Mouse (Mus musculus): Measurements from ENCODE around the gene Ndufs7. TPM values are rescaled to one million over a fixed set of nuclear protein-coding genes. Genes with fewer than 3 reads are reported as not detected.

The Ndufs7 gene
- total and polyA plus RNA-seq, 3 experiments = 943 to 1,990 (median 1,108) TPM

DNA sequence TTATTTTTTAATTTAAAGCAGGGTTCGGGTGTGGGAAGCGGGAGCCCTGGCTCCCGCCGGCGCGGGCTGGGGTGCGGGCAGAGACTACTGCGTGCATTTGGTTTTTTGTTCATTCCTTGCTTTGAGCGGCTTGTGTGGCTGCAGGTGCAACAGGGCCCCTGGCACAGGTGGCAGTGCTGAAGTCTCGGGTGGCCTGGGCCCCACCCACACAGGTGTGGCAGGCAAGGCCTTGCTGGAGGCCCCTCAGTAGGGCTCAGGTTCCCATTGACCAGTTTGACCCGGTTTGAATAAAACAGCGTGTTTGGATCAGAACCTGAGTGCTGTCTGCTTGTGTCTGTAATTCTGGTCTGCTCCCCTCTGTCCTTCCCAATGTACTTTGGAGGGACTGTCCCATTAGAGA, 39.2 kb downstream of the Ndufs7 start:
- H3K9ac ChIP-seq (ENCODE audit: low read depth, low read length) = no peak overlapping the region
- H3K27ac ChIP-seq = no peak overlapping the region
- H3K4me1 ChIP-seq (ENCODE audit: control insufficient read depth, insufficient read depth, low read length) = peaks cover 6% of the 10 kb centered on the region
- H3K79me2 ChIP-seq (replicated peaks; ENCODE audit: control insufficient read depth, insufficient read depth, low read length) = no peaks in the 10 kb centered on the region
- intact Hi-C loops (cut with DNase I) = no loop called here
- TF ChIP-seq POLR2A (IDR thresholded peaks at IDR 0.05; ENCODE audit: insufficient read depth, low read depth, low read length) (no peak), CTCF (IDR thresholded peaks at IDR 0.05) (no peak), EP300 (IDR thresholded peaks at IDR 0.05; ENCODE audit: insufficient read depth, low read depth, low read length) (no peak)
- no peak overlapping the region for H3K4me3 ChIP-seq
- no peaks in the 10 kb centered on the region for H3K36me3 ChIP-seq (ENCODE audit: control insufficient read depth, insufficient read depth, low read length)
- 93% methylated on average over 12 of the region's 12 CpGs for WGBS
- DNase-seq = no peak
- no peaks in the 10 kb centered on the region for H3K27me3 ChIP-seq (ENCODE audit: control insufficient read depth, insufficient read depth, low read length)

DNA sequence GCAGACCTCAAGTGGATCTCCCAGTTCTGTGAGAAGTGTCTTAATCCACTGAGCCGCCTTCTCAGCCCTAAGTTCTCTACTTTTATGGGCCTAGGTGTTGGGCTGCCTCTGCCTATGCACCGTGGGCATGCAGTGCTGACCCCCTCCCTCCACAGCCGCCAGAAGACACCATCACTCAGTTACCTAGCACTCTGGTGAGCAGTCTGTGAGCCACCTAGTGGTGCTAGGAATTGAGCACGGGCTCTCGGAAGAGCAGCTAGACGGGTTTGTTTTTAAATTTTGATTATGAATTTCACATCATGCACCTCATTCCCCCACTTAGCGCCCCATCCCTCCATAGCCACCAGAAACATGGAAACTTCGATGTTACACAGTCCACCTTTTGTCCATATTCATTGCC, 39.7 kb downstream of the Ndufs7 start:
- intact Hi-C loops (cut with DNase I) = no loop called here
- no peak overlapping the region for H3K9ac ChIP-seq (ENCODE audit: low read depth, low read length)
- H3K79me2 ChIP-seq (replicated peaks; ENCODE audit: control insufficient read depth, insufficient read depth, low read length) = no peaks in the 10 kb centered on the region
- H3K27me3 ChIP-seq (ENCODE audit: control insufficient read depth, insufficient read depth, low read length) = no peaks in the 10 kb centered on the region
- no peak overlapping the region for H3K4me3 ChIP-seq
- H3K36me3 ChIP-seq (ENCODE audit: control insufficient read depth, insufficient read depth, low read length) = no peaks in the 10 kb centered on the region
- TF ChIP-seq CTCF (IDR thresholded peaks at IDR 0.05) (peak; percentile 35), EP300 (IDR thresholded peaks at IDR 0.05; ENCODE audit: insufficient read depth, low read depth, low read length) (no peak)
- no peak for DNase-seq
- WGBS = 72% methylated on average over 8 of the region's 8 CpGs
- peaks cover 7% of the 10 kb centered on the region for H3K4me1 ChIP-seq (ENCODE audit: control insufficient read depth, insufficient read depth, low read length)
- H3K27ac ChIP-seq = no peak overlapping the region

- peak within 1 kb of the TSS; percentile 83 for H3K27ac ChIP-seq
- H3K4me3 ChIP-seq = peak within 1 kb of the TSS; percentile 97
- under 1% methylated on average over 72 of the region's 72 CpGs for WGBS
- peak within 1 kb of the TSS; percentile 81 for H3K9ac ChIP-seq (ENCODE audit: low read depth, low read length)
- no peaks in the 10 kb centered on the region for H3K79me2 ChIP-seq (replicated peaks; ENCODE audit: control insufficient read depth, insufficient read depth, low read length)
- H3K27me3 ChIP-seq (ENCODE audit: control insufficient read depth, insufficient read depth, low read length) = no peaks in the 10 kb centered on the region
- peaks cover 7% of the 10 kb centered on the region for H3K4me1 ChIP-seq (ENCODE audit: control insufficient read depth, insufficient read depth, low read length)
- intact Hi-C loops (cut with DNase I) = loop anchor here (2.0 to 10.0 kb wide), 2 partner anchors 28 to 262 kb away; no protein-coding TSS in a partner anchor
- TF ChIP-seq POLR2A (IDR thresholded peaks at IDR 0.05; ENCODE audit: insufficient read depth, low read depth, low read length) (peak; percentile 98), EP300 (IDR thresholded peaks at IDR 0.05; ENCODE audit: insufficient read depth, low read depth, low read length) (peak; percentile 86), CTCF (IDR thresholded peaks at IDR 0.05) (peak; percentile 97)
- DNase-seq = peak; percentile 94
- H3K36me3 ChIP-seq (ENCODE audit: control insufficient read depth, insufficient read depth, low read length) = no peaks in the 10 kb centered on the region
These were observed 43.6 kb downstream of the Ndufs7 start, which contains the start of gene Rps15 for GRCm38 (mm10) chr10:80292251-80293146. Gene Rps15 (plus strand): TSS chr10:80292453.

DNA sequence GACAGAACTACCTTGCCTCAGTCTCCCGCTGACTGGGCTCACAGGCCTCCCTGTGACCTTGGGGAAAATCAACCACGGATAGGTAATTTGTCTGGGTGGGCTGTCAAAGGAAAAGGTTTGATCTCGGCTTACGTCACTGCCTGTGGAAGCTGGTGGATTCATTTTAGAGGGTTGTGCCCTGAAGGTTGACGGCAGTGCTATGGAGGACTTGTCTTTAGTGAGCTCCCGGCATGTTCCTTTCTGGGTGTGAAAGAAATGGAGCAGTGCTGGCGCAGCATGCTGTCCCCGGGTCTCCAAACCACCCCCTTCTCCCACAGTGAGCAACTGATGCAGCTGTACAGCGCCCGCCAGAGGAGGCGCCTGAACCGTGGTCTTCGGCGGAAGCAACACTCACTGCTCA, 44.4 kb downstream of the Ndufs7 start:
- WGBS = 26% methylated on average over 14 of the region's 14 CpGs
- TF ChIP-seq CTCF (IDR thresholded peaks at IDR 0.05) = no peak
- no peak for TF ChIP-seq POLR2A (IDR thresholded peaks at IDR 0.05; ENCODE audit: insufficient read depth, low read depth, low read length)
- Histone ChIP-seq H3K36me3 (ENCODE audit: control insufficient read depth, insufficient read depth, low read length) (no peaks in the 10 kb centered on the region), H3K27ac (peak overlapping the region; percentile 83), H3K4me3 (peak overlapping the region; percentile 97), H3K9ac (ENCODE audit: low read depth, low read length) (peak overlapping the region; percentile 81), H3K4me1 (ENCODE audit: control insufficient read depth, insufficient read depth, low read length) (peaks cover 7% of the 10 kb centered on the region), H3K79me2 (replicated peaks; ENCODE audit: control insufficient read depth, insufficient read depth, low read length) (no peaks in the 10 kb centered on the region), H3K27me3 (ENCODE audit: control insufficient read depth, insufficient read depth, low read length) (no peaks in the 10 kb centered on the region)
- DNase-seq = no peak
- intact Hi-C loops (cut with DNase I) = loop anchor here (2.0 to 10.0 kb wide), 2 partner anchors 29 to 261 kb away; no protein-coding TSS in a partner anchor

GRCm38 (mm10) chr10:80294311-80294710, 45.4 kb downstream of the Ndufs7 start:
- no peak for TF ChIP-seq POLR2A (IDR thresholded peaks at IDR 0.05; ENCODE audit: insufficient read depth, low read depth, low read length)
- no peak for TF ChIP-seq CTCF (IDR thresholded peaks at IDR 0.05)
- no peak for TF ChIP-seq EP300 (IDR thresholded peaks at IDR 0.05; ENCODE audit: insufficient read depth, low read depth, low read length)
- no peaks in the 10 kb centered on the region for H3K27me3 ChIP-seq (ENCODE audit: control insufficient read depth, insufficient read depth, low read length)
- no peaks in the 10 kb centered on the region for H3K79me2 ChIP-seq (replicated peaks; ENCODE audit: control insufficient read depth, insufficient read depth, low read length)
- H3K27ac ChIP-seq = no peak overlapping the region
- intact Hi-C loops (cut with DNase I) = loop anchor here (2.0 to 10.0 kb wide), 2 partner anchors 80 to 260 kb away; no protein-coding TSS in a partner anchor
- no peak overlapping the region for H3K4me3 ChIP-seq
- 63% methylated on average over 4 of the region's 4 CpGs for WGBS
- no peak for DNase-seq
- peaks cover 7% of the 10 kb centered on the region for H3K4me1 ChIP-seq (ENCODE audit: control insufficient read depth, insufficient read depth, low read length)
- no peaks in the 10 kb centered on the region for H3K36me3 ChIP-seq (ENCODE audit: control insufficient read depth, insufficient read depth, low read length)
- no peak overlapping the region for H3K9ac ChIP-seq (ENCODE audit: low read depth, low read length)

DNA sequence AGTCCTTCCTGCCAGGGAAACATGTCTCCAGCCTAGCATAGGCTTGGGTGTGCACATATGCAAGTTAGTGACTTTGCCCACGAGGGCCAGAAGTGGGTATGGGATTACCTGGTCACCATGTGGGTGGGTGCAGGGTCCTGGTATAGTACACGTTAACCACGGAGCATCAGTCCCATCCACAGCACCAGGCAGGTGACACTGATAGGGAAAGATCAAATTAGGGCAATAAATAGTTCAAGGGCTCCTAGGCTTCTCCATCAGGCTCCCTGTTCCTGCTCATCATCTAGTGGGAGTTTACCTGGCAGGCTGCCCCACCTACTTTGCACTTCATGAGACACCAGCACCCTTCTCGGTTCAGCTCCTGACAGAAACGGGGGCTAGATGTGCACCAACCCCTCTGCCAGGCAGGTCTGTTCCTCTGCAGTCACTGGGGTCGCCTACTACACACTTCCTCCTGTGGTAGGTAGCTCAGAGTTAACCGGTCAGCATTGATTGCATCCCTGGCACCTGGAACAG, 45.9 kb downstream of the Ndufs7 start:
- no peaks in the 10 kb centered on the region for H3K79me2 ChIP-seq (replicated peaks; ENCODE audit: control insufficient read depth, insufficient read depth, low read length)
- intact Hi-C loops (cut with DNase I) = loop anchor here (1.0 to 10.0 kb wide), 4 partner anchors 25 to 260 kb away; partner anchors contain the start of gene 2310011J03Rik
- H3K36me3 ChIP-seq (ENCODE audit: control insufficient read depth, insufficient read depth, low read length) = no peaks in the 10 kb centered on the region
- H3K4me3 ChIP-seq = no peak overlapping the region
- H3K4me1 ChIP-seq (ENCODE audit: control insufficient read depth, insufficient read depth, low read length) = peaks cover 7% of the 10 kb centered on the region
- no peak for DNase-seq
- H3K9ac ChIP-seq (ENCODE audit: low read depth, low read length) = no peak overlapping the region
- whole genome bisulfite sequencing = 58% methylated on average over 7 of the region's 7 CpGs
- no peak overlapping the region for H3K27ac ChIP-seq
- H3K27me3 ChIP-seq (ENCODE audit: control insufficient read depth, insufficient read depth, low read length) = no peaks in the 10 kb centered on the region; the same call in 1 of the 2 replicates
- TF ChIP-seq CTCF (IDR thresholded peaks at IDR 0.05) = no peak
- TF ChIP-seq EP300 (IDR thresholded peaks at IDR 0.05; ENCODE audit: insufficient read depth, low read depth, low read length) = no peak
- no peak for TF ChIP-seq POLR2A (IDR thresholded peaks at IDR 0.05; ENCODE audit: insufficient read depth, low read depth, low read length)

Measured in heart, adult 2 months (tissue).